Mouse (Mus musculus) kidney, embryonic 16.5 days (tissue): ENCODE data around the gene Prdm16. TPM values are rescaled to one million over a fixed set of nuclear protein-coding genes. Genes with fewer than 3 reads are reported as not detected.

Experiments
- ATAC-seq: fragments of 200-750 bp; cut with Nextera tagmentation; 2 replicates; pipeline ENCODE4 v1.8.0; 2017; ENCODE audit warnings: moderate TSS enrichment; ENCODE audit not compliant: low FRiP score, low TSS enrichment
- H3K27ac ChIP-seq: fragments of 300-500 bp; sonication (generic); 2 replicates; pipeline ENCODE4 v1.5.1; 2014; ENCODE audit warnings: low read length
- H3K27me3 ChIP-seq: fragments of 300-500 bp; sonication (generic); 2 replicates; pipeline ENCODE4 v1.6.1; 2014; ENCODE audit warnings: low read length, control low read depth, mixed read lengths; ENCODE audit not compliant: insufficient read depth
- H3K36me3 ChIP-seq: fragments of 300-500 bp; sonication (generic); 2 replicates; pipeline ENCODE4 v1.6.1; 2014; ENCODE audit warnings: low read length, control low read depth, mixed read lengths; ENCODE audit not compliant: insufficient read depth
- H3K4me1 ChIP-seq: fragments of 300-500 bp; sonication (generic); 2 replicates; pipeline ENCODE4 v1.6.1; 2014; ENCODE audit warnings: low read length, control low read depth, mixed read lengths; ENCODE audit not compliant: insufficient read depth
- H3K4me2 ChIP-seq: fragments of 300-500 bp; sonication (generic); replicated peaks from 2 replicates; pipeline ENCODE4 v1.6.1; 2014; ENCODE audit warnings: low read depth, low read length
- H3K4me3 ChIP-seq: fragments of 300-500 bp; sonication (generic); 2 replicates; pipeline ENCODE4 v1.5.1; 2014; ENCODE audit warnings: mild to moderate bottlenecking, low read length
- H3K9ac ChIP-seq: fragments of 300-500 bp; sonication (generic); replicated peaks from 2 replicates; pipeline ENCODE4 v1.6.1; 2014; ENCODE audit warnings: low read length
- H3K9me3 ChIP-seq: fragments of 300-500 bp; sonication (generic); 2 replicates; pipeline ENCODE4 v1.6.1; 2016; ENCODE audit warnings: low read length, control low read depth
- WGBS: fragments of 180-500 bp; shearing (Covaris S2); extraction: QIAGEN DNeasy Blood & Tissue Kit; methylation state at CpG from one replicate; pipeline ENCODE4 v1.1.7; 2014; 5-methylcytosine and 5-hydroxymethylcytosine counted together
- polyA plus RNA-seq: library from polyadenylated mRNA; unstranded; fragments of >200 nt; fragmentation: Nextera tagmentation; extraction: Ambion mirVana; gene quantifications from 2 replicates; pipeline ENCODE4 v1.2.1, GENCODE M21; 2015

Gene Prdm16
- polyA plus RNA-seq, 1 experiment from 2014 or later: 22.3 TPM

GRCm38 (mm10) chr4:154570451-154570881, 66.2 kb downstream of the Prdm16 start:
- Histone ChIP-seq H3K27ac (no peak overlapping the region), H3K4me2 (no peak overlapping the region), H3K9me3 (no peaks in the 10 kb centered on the region), H3K9ac (no peak overlapping the region), H3K36me3 (no peaks in the 10 kb centered on the region), H3K4me3 (no peak overlapping the region), H3K4me1 (peaks cover 38% of the 10 kb centered on the region), H3K27me3 (peaks cover 67% of the 10 kb centered on the region)
- ATAC-seq: peak; percentile 35
- 11% methylated on average over 10 of the region's 10 CpGs for WGBS

GRCm38 (mm10) chr4:154569845-154570244, 66.8 kb downstream of the Prdm16 start:
- H3K4me2 ChIP-seq: no peak overlapping the region
- peaks cover 73% of the 10 kb centered on the region for H3K27me3 ChIP-seq
- H3K4me1 ChIP-seq: peaks cover 38% of the 10 kb centered on the region
- no peak overlapping the region for H3K9ac ChIP-seq
- H3K9me3 ChIP-seq: no peaks in the 10 kb centered on the region
- H3K4me3 ChIP-seq: no peak overlapping the region
- H3K27ac ChIP-seq: no peak overlapping the region
- no peak for ATAC-seq
- no peaks in the 10 kb centered on the region for H3K36me3 ChIP-seq
- 29% methylated on average over 9 of the region's 9 CpGs for WGBS

GRCm38 (mm10) chr4:154568798-154569197, 67.9 kb downstream of the Prdm16 start:
- Histone ChIP-seq H3K4me1 (peaks cover 38% of the 10 kb centered on the region), H3K4me2 (no peak overlapping the region), H3K27ac (no peak overlapping the region), H3K36me3 (no peaks in the 10 kb centered on the region), H3K9me3 (no peaks in the 10 kb centered on the region), H3K27me3 (peaks cover 78% of the 10 kb centered on the region), H3K4me3 (no peak overlapping the region), H3K9ac (no peak overlapping the region)
- no peak for ATAC-seq
- WGBS: 31% methylated on average over 15 of the region's 15 CpGs

- Histone ChIP-seq H3K4me1 (peaks cover 38% of the 10 kb centered on the region), H3K27me3 (peaks cover 78% of the 10 kb centered on the region), H3K9ac (no peak overlapping the region), H3K27ac (no peak overlapping the region), H3K4me3 (no peak overlapping the region), H3K4me2 (no peak overlapping the region), H3K9me3 (no peaks in the 10 kb centered on the region), H3K36me3 (no peaks in the 10 kb centered on the region)
- ATAC-seq: no peak
- 23% methylated on average over 11 of the region's 11 CpGs for WGBS
These were observed 68.7 kb downstream of the Prdm16 start for GRCm38 (mm10) chr4:154567942-154568341.

- H3K27ac ChIP-seq: no peak overlapping the region
- H3K4me2 ChIP-seq: no peak overlapping the region
- no peaks in the 10 kb centered on the region for H3K9me3 ChIP-seq
- 87% methylated on average over 6 of the region's 6 CpGs for WGBS
- H3K4me1 ChIP-seq: peaks cover 7% of the 10 kb centered on the region
- H3K9ac ChIP-seq: no peak overlapping the region
- no peak for ATAC-seq
- H3K4me3 ChIP-seq: no peak overlapping the region
- H3K36me3 ChIP-seq: no peaks in the 10 kb centered on the region
- H3K27me3 ChIP-seq: peaks cover 76% of the 10 kb centered on the region
These were observed 73.5 kb downstream of the Prdm16 start for GRCm38 (mm10) chr4:154563201-154563600.

GRCm38 (mm10) chr4:154558041-154558440, 78.6 kb downstream of the Prdm16 start:
- no peak overlapping the region for H3K4me3 ChIP-seq
- H3K27ac ChIP-seq: no peak overlapping the region
- ATAC-seq: no peak
- no peaks in the 10 kb centered on the region for H3K36me3 ChIP-seq
- H3K9ac ChIP-seq: no peak overlapping the region
- H3K4me1 ChIP-seq: peaks cover 11% of the 10 kb centered on the region; the same call in 1 of the 2 replicates
- H3K9me3 ChIP-seq: no peaks in the 10 kb centered on the region
- WGBS: 91% methylated on average over 5 of the region's 5 CpGs
- no peak overlapping the region for H3K4me2 ChIP-seq
- peaks cover 70% of the 10 kb centered on the region for H3K27me3 ChIP-seq

GRCm38 (mm10) chr4:154557168-154557567, 79.5 kb downstream of the Prdm16 start:
- no peak overlapping the region for H3K4me3 ChIP-seq
- H3K9me3 ChIP-seq: no peaks in the 10 kb centered on the region
- ATAC-seq: no peak
- peaks cover 11% of the 10 kb centered on the region; the same call in 1 of the 2 replicates for H3K4me1 ChIP-seq
- no peak overlapping the region for H3K4me2 ChIP-seq
- no peaks in the 10 kb centered on the region for H3K36me3 ChIP-seq
- 84% methylated on average over 11 of the region's 11 CpGs for WGBS
- no peak overlapping the region for H3K9ac ChIP-seq
- peaks cover 69% of the 10 kb centered on the region for H3K27me3 ChIP-seq
- H3K27ac ChIP-seq: no peak overlapping the region

- Histone ChIP-seq H3K9ac (no peak overlapping the region), H3K9me3 (no peaks in the 10 kb centered on the region), H3K4me3 (no peak overlapping the region), H3K27ac (no peak overlapping the region), H3K4me2 (no peak overlapping the region), H3K36me3 (no peaks in the 10 kb centered on the region), H3K27me3 (peaks cover 72% of the 10 kb centered on the region), H3K4me1 (peaks cover 11% of the 10 kb centered on the region)
- 52% methylated on average over 11 of the region's 11 CpGs for WGBS
- no peak for ATAC-seq
These were observed 80.3 kb downstream of the Prdm16 start for GRCm38 (mm10) chr4:154556418-154556817.

- Histone ChIP-seq H3K4me1 (peaks cover 28% of the 10 kb centered on the region), H3K4me2 (peak overlapping the region; percentile 21), H3K9ac (no peak overlapping the region), H3K9me3 (no peaks in the 10 kb centered on the region), H3K4me3 (no peak overlapping the region), H3K27ac (no peak overlapping the region), H3K36me3 (no peaks in the 10 kb centered on the region), H3K27me3 (peaks cover 84% of the 10 kb centered on the region)
- no peak for ATAC-seq
- 29% methylated on average over 17 of the region's 17 CpGs for WGBS
These were observed 86.7 kb downstream of the Prdm16 start for GRCm38 (mm10) chr4:154549961-154550393.

- Histone ChIP-seq H3K27me3 (peaks cover 87% of the 10 kb centered on the region), H3K4me3 (no peak overlapping the region), H3K27ac (no peak overlapping the region), H3K9ac (no peak overlapping the region), H3K4me2 (no peak overlapping the region; the same call in 1 of the 2 replicates), H3K4me1 (peaks cover 32% of the 10 kb centered on the region), H3K36me3 (no peaks in the 10 kb centered on the region), H3K9me3 (no peaks in the 10 kb centered on the region)
- WGBS: 63% methylated on average over 11 of the region's 11 CpGs
- ATAC-seq: no peak
These were observed 87.2 kb downstream of the Prdm16 start for GRCm38 (mm10) chr4:154549497-154549896.
